Mouse (Mus musculus): ENCODE measurements around the gene Pced1a. TPM values are rescaled to one million over a fixed set of nuclear protein-coding genes. Genes with fewer than 3 reads are reported as not detected.
A peak's percentile ranks its signal among the peaks of the same experiment; 100 is the strongest.

Pced1a gene
- polyA plus RNA-seq, 1 experiment from 2014 or later, result 9.6 TPM

DNA sequence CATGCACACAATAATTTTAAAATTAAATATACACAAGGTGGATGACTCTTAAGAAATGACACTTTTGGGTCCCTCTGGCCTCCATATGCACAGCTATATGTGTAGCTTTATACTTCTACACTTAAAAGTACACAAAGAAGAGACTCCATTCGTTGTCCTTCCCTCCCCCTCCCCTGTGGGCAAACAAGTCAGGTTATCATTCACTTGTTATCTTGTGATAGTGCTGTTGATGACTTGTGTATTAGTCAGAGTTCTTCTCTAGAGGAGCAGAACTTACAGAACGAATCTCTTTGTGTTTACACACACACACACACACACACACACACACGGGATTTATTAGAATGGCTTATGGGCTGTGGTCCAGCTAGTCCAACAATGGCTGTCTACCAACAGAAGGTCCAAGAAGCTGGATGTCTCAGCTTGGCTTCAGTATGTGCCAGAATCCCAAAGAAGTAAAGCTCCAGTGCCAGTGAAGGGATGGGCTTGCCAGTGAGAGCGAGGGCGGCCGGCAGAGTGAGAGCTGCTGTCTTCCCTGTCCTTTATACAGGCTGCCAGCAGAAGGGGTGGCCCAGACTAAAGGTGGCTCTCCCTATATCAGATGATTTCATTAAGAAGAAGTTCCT, 30.4 kb upstream of the Pced1a start:
- Histone ChIP-seq H3K9ac (ENCODE audit: low read length) (no peak overlapping the region), H3K4me3 (ENCODE audit: low read depth, low read length) (no peak overlapping the region), H3K9me3 (ENCODE audit: control insufficient read depth, low read length) (no peaks in the 10 kb centered on the region), H3K27me3 (ENCODE audit: control insufficient read depth, insufficient read depth, low read length) (no peaks in the 10 kb centered on the region), H3K27ac (ENCODE audit: low read depth, low read length) (no peak overlapping the region), H3K36me3 (ENCODE audit: control insufficient read depth, insufficient read depth, low read length) (no peaks in the 10 kb centered on the region), H3K4me1 (replicated peaks; ENCODE audit: control insufficient read depth, insufficient read depth, low read length) (peaks cover 4% of the 10 kb centered on the region; the same call in 1 of the 2 replicates), H3K4me2 (ENCODE audit: low read depth, low read length, severe bottlenecking) (no peak overlapping the region)
- 87% methylated on average over 6 of the region's 6 CpGs for WGBS
- no peak for DNase-seq (ENCODE audit: low spot score)
- ATAC-seq (replicated peaks; ENCODE audit: low FRiP score), result no peak

DNA sequence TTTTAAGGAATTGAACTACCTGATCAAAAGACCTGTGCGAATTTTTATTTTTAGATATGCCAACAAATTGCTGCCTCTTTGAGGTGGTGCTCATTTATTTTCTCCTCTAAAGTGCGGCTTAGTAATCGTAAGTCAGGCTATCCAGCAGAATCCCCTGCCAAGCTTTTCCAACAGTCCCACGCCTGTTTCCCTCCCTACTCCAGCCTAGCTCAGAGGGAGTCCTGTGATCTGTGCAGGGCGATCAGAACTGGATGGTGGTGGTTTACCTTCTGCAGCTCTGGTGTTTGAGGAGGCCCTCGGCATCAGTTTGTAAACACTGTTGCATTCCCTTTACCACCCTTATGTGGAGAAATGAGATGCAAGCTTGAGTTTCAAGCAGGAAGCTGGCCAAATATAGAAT, 28.9 kb upstream of the Pced1a start:
- Histone ChIP-seq H3K4me1 (replicated peaks; ENCODE audit: control insufficient read depth, insufficient read depth, low read length) (peaks cover 4% of the 10 kb centered on the region; the same call in 1 of the 2 replicates), H3K36me3 (ENCODE audit: control insufficient read depth, insufficient read depth, low read length) (no peaks in the 10 kb centered on the region), H3K27ac (ENCODE audit: low read depth, low read length) (no peak overlapping the region), H3K9ac (ENCODE audit: low read length) (no peak overlapping the region), H3K9me3 (ENCODE audit: control insufficient read depth, low read length) (no peaks in the 10 kb centered on the region), H3K4me3 (ENCODE audit: low read depth, low read length) (no peak overlapping the region), H3K4me2 (ENCODE audit: low read depth, low read length, severe bottlenecking) (no peak overlapping the region), H3K27me3 (ENCODE audit: control insufficient read depth, insufficient read depth, low read length) (0 out of 2 replicates have a peak, but pooled peaks cover under 1% of the 10 kb centered on the region)
- ATAC-seq (replicated peaks; ENCODE audit: low FRiP score) (no peak), DNase-seq (ENCODE audit: low spot score) (no peak)
- 80% methylated on average over 6 of the region's 6 CpGs for WGBS

DNA sequence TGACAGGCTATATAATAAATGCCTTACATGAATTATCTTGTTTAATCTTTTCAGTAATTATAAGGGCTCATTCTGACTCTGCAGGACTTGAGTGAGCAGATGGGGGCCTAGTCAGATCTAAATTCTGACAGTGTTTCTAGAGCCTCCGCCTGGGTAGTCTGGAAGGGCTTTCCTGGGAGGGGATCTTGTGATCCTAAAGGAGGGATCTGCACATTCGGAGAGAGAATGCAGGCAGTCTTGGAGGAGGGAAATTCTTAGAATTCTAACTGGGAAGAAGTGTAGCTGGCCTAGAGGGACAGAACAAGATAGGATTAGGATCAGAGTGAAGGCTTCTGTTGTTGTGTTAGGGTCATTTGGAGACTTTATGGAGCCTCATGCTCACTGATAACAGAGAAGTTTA, 27.8 kb upstream of the Pced1a start:
- WGBS, result 64% methylated on average over 2 of the region's 2 CpGs
- no peaks in the 10 kb centered on the region for H3K36me3 ChIP-seq (ENCODE audit: control insufficient read depth, insufficient read depth, low read length)
- peaks cover 4% of the 10 kb centered on the region; the same call in 1 of the 2 replicates for H3K4me1 ChIP-seq (replicated peaks; ENCODE audit: control insufficient read depth, insufficient read depth, low read length)
- H3K9ac ChIP-seq (ENCODE audit: low read length), result no peak overlapping the region
- DNase-seq (ENCODE audit: low spot score) (no peak), ATAC-seq (replicated peaks; ENCODE audit: low FRiP score) (no peak)
- no peaks in the 10 kb centered on the region for H3K9me3 ChIP-seq (ENCODE audit: control insufficient read depth, low read length)
- H3K4me3 ChIP-seq (ENCODE audit: low read depth, low read length), result no peak overlapping the region
- H3K27ac ChIP-seq (ENCODE audit: low read depth, low read length), result no peak overlapping the region
- H3K4me2 ChIP-seq (ENCODE audit: low read depth, low read length, severe bottlenecking), result no peak overlapping the region
- 0 out of 2 replicates have a peak, but pooled peaks cover 2% of the 10 kb centered on the region for H3K27me3 ChIP-seq (ENCODE audit: control insufficient read depth, insufficient read depth, low read length)

DNA sequence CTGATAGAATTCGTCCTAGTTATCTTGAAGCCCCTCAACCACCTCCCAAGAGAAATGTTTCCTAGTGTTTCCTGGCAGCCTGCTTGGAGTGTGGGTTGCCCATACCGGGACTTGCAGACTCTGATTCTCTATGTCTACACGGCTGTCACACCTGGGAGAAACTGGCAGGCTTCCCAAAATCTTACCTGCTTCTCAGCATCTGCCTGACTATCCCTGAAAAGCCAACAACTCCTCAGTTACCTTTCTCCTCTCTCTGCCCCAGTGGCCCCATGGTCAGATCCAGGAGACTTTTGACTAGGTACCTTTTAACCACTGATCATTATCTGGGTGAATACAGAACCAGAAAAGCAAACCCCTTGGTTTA, 27.2 kb upstream of the Pced1a start:
- H3K9me3 ChIP-seq (ENCODE audit: control insufficient read depth, low read length), result no peaks in the 10 kb centered on the region
- peak overlapping the region; percentile 82; the same call in 1 of the 2 replicates for H3K9ac ChIP-seq (ENCODE audit: low read length)
- no peak overlapping the region for H3K4me2 ChIP-seq (ENCODE audit: low read depth, low read length, severe bottlenecking)
- no peaks in the 10 kb centered on the region for H3K36me3 ChIP-seq (ENCODE audit: control insufficient read depth, insufficient read depth, low read length)
- H3K27ac ChIP-seq (ENCODE audit: low read depth, low read length), result no peak overlapping the region
- WGBS, result 72% methylated on average over 3 of the region's 3 CpGs
- H3K4me1 ChIP-seq (replicated peaks; ENCODE audit: control insufficient read depth, insufficient read depth, low read length), result peaks cover 4% of the 10 kb centered on the region; the same call in 1 of the 2 replicates
- DNase-seq (ENCODE audit: low spot score) (no peak), ATAC-seq (replicated peaks; ENCODE audit: low FRiP score) (no peak)
- H3K27me3 ChIP-seq (ENCODE audit: control insufficient read depth, insufficient read depth, low read length), result 0 out of 2 replicates have a peak, but pooled peaks cover 2% of the 10 kb centered on the region
- H3K4me3 ChIP-seq (ENCODE audit: low read depth, low read length), result peak overlapping the region; percentile 77; the same call in 1 of the 2 replicates

DNA sequence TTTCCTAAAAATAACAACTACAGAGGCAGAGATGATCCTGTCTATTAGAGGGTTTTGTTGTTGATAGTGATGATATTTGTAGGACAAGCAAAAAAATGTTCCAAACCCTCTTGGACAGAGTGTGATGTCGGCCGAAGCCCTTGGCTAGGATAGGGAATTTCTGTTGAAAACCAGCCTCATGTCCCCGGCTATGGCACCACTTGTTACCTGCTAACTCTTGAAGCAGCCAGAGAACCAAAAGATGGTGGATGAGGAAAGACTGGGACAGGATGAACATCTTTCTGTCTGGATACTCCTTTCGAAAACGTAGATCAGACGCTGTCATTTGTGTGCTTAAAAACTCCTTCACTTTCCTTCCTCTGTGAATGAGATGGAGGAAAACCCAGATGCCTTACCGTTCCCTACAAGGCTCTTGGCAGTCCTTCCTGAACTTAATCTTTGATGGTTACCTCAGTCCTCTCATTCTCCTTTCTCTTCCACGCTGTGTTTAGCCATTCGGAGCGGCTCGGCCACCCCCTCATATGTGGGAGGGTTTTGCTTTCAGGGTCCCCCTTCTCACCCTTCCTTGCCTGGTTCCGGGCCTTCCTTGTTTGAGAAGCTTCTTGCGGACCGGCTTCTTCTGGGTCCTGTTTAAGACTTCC, 26.7 kb upstream of the Pced1a start:
- H3K9me3 ChIP-seq (ENCODE audit: control insufficient read depth, low read length), result no peaks in the 10 kb centered on the region
- peak overlapping the region; percentile 77 for H3K4me2 ChIP-seq (ENCODE audit: low read depth, low read length, severe bottlenecking)
- H3K27ac ChIP-seq (ENCODE audit: low read depth, low read length), result no peak overlapping the region
- DNase-seq (ENCODE audit: low spot score) (no peak), ATAC-seq (replicated peaks; ENCODE audit: low FRiP score) (no peak)
- H3K27me3 ChIP-seq (ENCODE audit: control insufficient read depth, insufficient read depth, low read length), result 0 out of 2 replicates have a peak, but pooled peaks cover 2% of the 10 kb centered on the region
- peak overlapping the region; percentile 77 for H3K4me3 ChIP-seq (ENCODE audit: low read depth, low read length)
- 71% methylated on average over 14 of the region's 14 CpGs for WGBS
- peak overlapping the region; percentile 82 for H3K9ac ChIP-seq (ENCODE audit: low read length)
- H3K36me3 ChIP-seq (ENCODE audit: control insufficient read depth, insufficient read depth, low read length), result no peaks in the 10 kb centered on the region
- peaks cover 4% of the 10 kb centered on the region; the same call in 1 of the 2 replicates for H3K4me1 ChIP-seq (replicated peaks; ENCODE audit: control insufficient read depth, insufficient read depth, low read length)

DNA sequence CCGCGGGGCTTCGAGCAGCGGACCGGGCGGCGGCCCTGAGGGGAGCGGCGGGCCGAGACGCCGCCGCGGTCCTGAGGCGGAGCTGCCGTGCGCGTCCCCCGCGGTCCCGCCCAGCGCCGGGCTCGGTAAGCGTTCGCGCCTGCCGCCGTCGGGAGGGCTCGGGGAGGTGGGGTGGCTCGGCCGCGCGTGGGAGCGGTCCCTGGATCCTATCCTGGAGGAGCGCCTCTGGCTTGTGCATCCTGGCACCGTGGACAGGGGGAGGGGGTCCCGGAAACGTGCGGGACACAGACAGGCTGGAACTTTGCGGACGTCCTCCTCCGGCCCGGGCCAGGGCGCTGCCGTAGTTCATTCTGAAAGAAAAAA, 25.9 kb upstream of the Pced1a start:
- Histone ChIP-seq H3K9me3 (ENCODE audit: control insufficient read depth, low read length) (no peaks in the 10 kb centered on the region), H3K27ac (ENCODE audit: low read depth, low read length) (peak overlapping the region; percentile 58; the same call in 1 of the 2 replicates), H3K4me3 (ENCODE audit: low read depth, low read length) (peak overlapping the region; percentile 77), H3K4me2 (ENCODE audit: low read depth, low read length, severe bottlenecking) (peak overlapping the region; percentile 77), H3K9ac (ENCODE audit: low read length) (peak overlapping the region; percentile 82), H3K4me1 (replicated peaks; ENCODE audit: control insufficient read depth, insufficient read depth, low read length) (peaks cover 4% of the 10 kb centered on the region; the same call in 1 of the 2 replicates), H3K27me3 (ENCODE audit: control insufficient read depth, insufficient read depth, low read length) (0 out of 2 replicates have a peak, but pooled peaks cover 2% of the 10 kb centered on the region), H3K36me3 (ENCODE audit: control insufficient read depth, insufficient read depth, low read length) (no peaks in the 10 kb centered on the region)
- WGBS, result under 1% methylated on average over 39 of the region's 47 CpGs
- peak; percentile 79 for DNase-seq (ENCODE audit: low spot score)
- peak; percentile 86 for ATAC-seq (replicated peaks; ENCODE audit: low FRiP score)

DNA sequence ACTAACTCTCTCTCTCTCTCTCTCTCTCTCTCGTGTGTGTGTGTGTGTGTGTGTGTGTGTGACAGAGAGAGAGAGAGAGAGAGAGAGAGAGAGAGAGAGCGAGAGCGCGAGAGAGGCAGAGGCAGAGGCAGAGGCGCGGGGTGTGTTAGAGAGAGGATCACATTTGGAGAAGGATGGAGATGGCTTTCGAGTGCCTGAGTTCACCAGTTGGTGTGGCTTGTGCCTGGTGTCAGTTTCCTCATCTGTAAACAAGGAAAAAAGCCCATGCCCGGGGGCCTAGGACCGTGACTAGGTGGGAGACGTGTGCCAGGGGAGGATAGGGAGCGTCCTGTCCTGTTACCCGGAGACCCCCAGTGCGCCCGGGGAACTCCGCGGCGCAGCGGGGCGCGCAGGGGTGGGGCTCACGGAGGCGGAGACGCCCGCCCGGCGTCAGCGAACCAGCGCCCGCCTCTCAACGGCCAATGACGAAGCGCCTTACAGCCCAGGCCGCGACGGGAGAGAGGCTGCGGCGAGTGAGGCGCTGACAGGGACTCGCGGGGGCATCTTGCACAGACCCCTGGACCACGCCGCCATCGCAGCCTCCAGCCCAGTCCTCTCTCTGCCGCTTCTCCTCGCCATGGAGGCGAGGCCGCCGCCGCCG, 25.4 kb upstream of the Pced1a start, which contains the start of gene Ptpra:
Gene Ptpra (plus strand): TSS at position 485 of the 640 bp plus-strand sequence.
- peak within 1 kb of the TSS; percentile 82 for H3K9ac ChIP-seq (ENCODE audit: low read length)
- peaks cover 4% of the 10 kb centered on the region; the same call in 1 of the 2 replicates for H3K4me1 ChIP-seq (replicated peaks; ENCODE audit: control insufficient read depth, insufficient read depth, low read length)
- peak; percentile 93 for DNase-seq (ENCODE audit: low spot score)
- no peaks in the 10 kb centered on the region for H3K9me3 ChIP-seq (ENCODE audit: control insufficient read depth, low read length)
- ATAC-seq (replicated peaks; ENCODE audit: low FRiP score), result peak; percentile 97
- peak within 1 kb of the TSS; percentile 77 for H3K4me3 ChIP-seq (ENCODE audit: low read depth, low read length)
- H3K36me3 ChIP-seq (ENCODE audit: control insufficient read depth, insufficient read depth, low read length), result no peaks in the 10 kb centered on the region; the same call in 1 of the 2 replicates
- peak within 1 kb of the TSS; percentile 77 for H3K4me2 ChIP-seq (ENCODE audit: low read depth, low read length, severe bottlenecking)
- H3K27me3 ChIP-seq (ENCODE audit: control insufficient read depth, insufficient read depth, low read length), result 0 out of 2 replicates have a peak, but pooled peaks cover 2% of the 10 kb centered on the region
- 1% methylated on average over 34 of the region's 50 CpGs for WGBS
- peak within 1 kb of the TSS; percentile 58; the same call in 1 of the 2 replicates for H3K27ac ChIP-seq (ENCODE audit: low read depth, low read length)

DNA sequence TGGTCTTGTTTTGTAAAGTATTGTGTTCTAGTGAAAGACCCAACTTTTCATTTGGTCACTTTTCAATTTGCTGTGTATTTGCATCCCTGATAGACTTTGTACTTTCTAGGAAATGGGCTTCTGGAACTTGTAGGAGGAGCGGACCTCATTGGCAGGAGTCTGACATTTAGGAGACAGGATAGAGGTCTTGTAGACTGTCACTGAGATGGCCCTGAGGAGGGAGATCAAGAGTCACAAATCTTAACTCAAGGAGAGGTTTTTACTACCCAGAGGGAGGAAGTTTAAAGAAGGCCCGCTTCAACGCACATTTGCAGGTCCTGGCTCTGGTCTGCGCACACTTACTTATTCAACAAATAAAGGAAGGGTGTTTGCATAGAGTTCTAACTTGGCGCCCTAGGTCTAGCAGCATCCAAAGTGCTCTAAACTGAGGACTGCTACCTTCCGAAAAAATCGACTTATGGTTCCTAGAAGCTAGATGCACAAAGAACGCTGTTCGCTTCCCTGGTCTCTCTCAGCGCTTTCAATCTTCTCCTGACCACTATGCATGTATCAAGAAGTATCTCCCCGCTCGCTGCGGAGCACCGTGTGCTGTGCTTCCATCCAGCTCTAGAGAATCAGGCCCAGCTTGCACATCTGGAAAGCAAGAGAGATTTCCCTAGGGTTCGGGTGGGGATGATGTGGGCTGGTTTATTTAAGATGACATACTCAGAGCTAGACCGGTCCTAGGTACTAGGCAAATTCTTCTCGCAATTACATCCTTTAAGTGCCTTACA, 24.7 kb upstream of the Pced1a start:
- DNase-seq (ENCODE audit: low spot score), result peak; percentile 54
- ATAC-seq (replicated peaks; ENCODE audit: low FRiP score), result 0 out of 2 replicates have a peak, but pooled peaks have one; percentile 5
- no peak overlapping the region for H3K27ac ChIP-seq (ENCODE audit: low read depth, low read length)
- H3K4me1 ChIP-seq (replicated peaks; ENCODE audit: control insufficient read depth, insufficient read depth, low read length), result peaks cover 4% of the 10 kb centered on the region; the same call in 1 of the 2 replicates
- H3K4me3 ChIP-seq (ENCODE audit: low read depth, low read length), result peak overlapping the region; percentile 77
- no peaks in the 10 kb centered on the region for H3K9me3 ChIP-seq (ENCODE audit: control insufficient read depth, low read length)
- H3K4me2 ChIP-seq (ENCODE audit: low read depth, low read length, severe bottlenecking), result peak overlapping the region; percentile 77
- 0 out of 2 replicates have a peak, but pooled peaks cover 2% of the 10 kb centered on the region for H3K27me3 ChIP-seq (ENCODE audit: control insufficient read depth, insufficient read depth, low read length)
- WGBS, result 7% methylated on average over 17 of the region's 17 CpGs
- H3K36me3 ChIP-seq (ENCODE audit: control insufficient read depth, insufficient read depth, low read length), result no peaks in the 10 kb centered on the region; the same call in 1 of the 2 replicates
- peak overlapping the region; percentile 82 for H3K9ac ChIP-seq (ENCODE audit: low read length)

Measured in forebrain, embryonic 11.5 days (tissue).